21 mouse cellular contexts compared by ENCODE assay signal in genomic region chr13:17165917-17166316, GRCm38 (mm10).
"Had no signal": no experiment of that assay in that cellular context is flagged by ENCODE, and none has a peak within 500 bp of the region (broad histone marks: within the 10 kb centered on the region; RNA-seq: fewer than 3 reads in every experiment).

No protein-coding gene starts in this region.

- H3K4me1 ChIP-seq: limb, embryonic 12.5 days; liver, embryonic 12.5 days; liver, embryonic 15.5 days; neural tube, embryonic 12.5 days; neural tube, embryonic 15.5 days; stomach, embryonic 15.5 days had no signal

- H3K4me2 ChIP-seq: limb, embryonic 12.5 days; liver, embryonic 12.5 days; liver, embryonic 15.5 days; midbrain, embryonic 11.5 days; neural tube, embryonic 12.5 days; neural tube, embryonic 15.5 days; stomach, embryonic 15.5 days had no signal

- H3K36me3 ChIP-seq: limb, embryonic 12.5 days; liver, embryonic 12.5 days; liver, embryonic 15.5 days; neural tube, embryonic 12.5 days; neural tube, embryonic 15.5 days; stomach, embryonic 15.5 days had no signal

- H3K9me3 ChIP-seq: limb, embryonic 12.5 days; liver, embryonic 12.5 days; liver, embryonic 15.5 days; neural tube, embryonic 12.5 days; neural tube, embryonic 15.5 days; stomach, embryonic 15.5 days had no signal

- H3K9ac ChIP-seq: limb, embryonic 12.5 days; liver, embryonic 12.5 days; liver, embryonic 15.5 days; neural tube, embryonic 12.5 days; neural tube, embryonic 15.5 days; stomach, embryonic 15.5 days had no signal

- H3K27ac ChIP-seq: kidney, postnatal 0 days; layer of hippocampus, adult 2 months; limb, embryonic 12.5 days; liver, embryonic 12.5 days; liver, embryonic 15.5 days; neural tube, embryonic 12.5 days; neural tube, embryonic 15.5 days; stomach, embryonic 15.5 days had no signal

- H3K4me3 ChIP-seq: layer of hippocampus, adult 2 months; limb, embryonic 12.5 days; liver, embryonic 12.5 days; liver, embryonic 15.5 days; neural tube, embryonic 12.5 days; neural tube, embryonic 15.5 days; stomach, embryonic 15.5 days had no signal

- ATAC-seq: liver, embryonic 12.5 days had no signal

- H3K27me3 ChIP-seq: limb, embryonic 12.5 days; liver, embryonic 12.5 days; liver, embryonic 15.5 days; neural tube, embryonic 12.5 days; neural tube, embryonic 15.5 days; stomach, embryonic 15.5 days had no signal

- DNase-seq: kidney, adult 2 months; kidney, postnatal 25 days; layer of hippocampus, adult 9-11 months; liver; lung, adult 2 months; lung, postnatal 14 days; lung, postnatal 4 days; midbrain, embryonic 14.5 days; right cerebral cortex, adult 18-20 months; right cerebral cortex, postnatal 14 days; right cerebral cortex, postnatal 4 days; thymus, postnatal 25 days had no signal
